Mouse (Mus musculus) limb, embryonic 15.5 days (tissue): Measurements from ENCODE around the gene Zfp14. TPM values are rescaled to one million over a fixed set of nuclear protein-coding genes. Genes with fewer than 3 reads are reported as not detected.
A peak's percentile ranks its signal among the peaks of the same experiment; 100 is the strongest.

Source experiments
- ATAC-seq: fragments of 200-750 bp; cut with Nextera tagmentation; 2 replicates; pipeline ENCODE4 v1.8.0; 2017; ENCODE audit warnings: low read depth, moderate TSS enrichment; ENCODE audit not compliant: insufficient number of reproducible peaks, low FRiP score, low TSS enrichment
- H3K27ac ChIP-seq: fragments of 300-500 bp; sonication (generic); 2 replicates; pipeline ENCODE4 v1.5.1; 2015; ENCODE audit warnings: moderate library complexity, mild to moderate bottlenecking, inconsistent platforms
- H3K27me3 ChIP-seq: fragments of 300-500 bp; sonication (generic); 2 replicates; pipeline ENCODE4 v1.6.1; 2015; ENCODE audit warnings: inconsistent platforms
- H3K36me3 ChIP-seq: fragments of 300-500 bp; sonication (generic); 2 replicates; pipeline ENCODE4 v1.6.1; 2015; ENCODE audit warnings: inconsistent platforms
- H3K4me1 ChIP-seq: fragments of 300-500 bp; sonication (generic); 2 replicates; pipeline ENCODE4 v1.6.1; 2015; ENCODE audit warnings: inconsistent platforms
- H3K4me2 ChIP-seq: fragments of 300-500 bp; sonication (generic); 2 replicates; pipeline ENCODE4 v1.6.1; 2015; ENCODE audit warnings: mild to moderate bottlenecking, inconsistent platforms
- H3K4me3 ChIP-seq: fragments of 300-500 bp; sonication (generic); 2 replicates; pipeline ENCODE4 v1.5.1; 2015; ENCODE audit warnings: mild to moderate bottlenecking, inconsistent platforms
- H3K9ac ChIP-seq: fragments of 300-500 bp; sonication (generic); 2 replicates; pipeline ENCODE4 v1.6.1; 2015; ENCODE audit warnings: inconsistent platforms
- H3K9me3 ChIP-seq: fragments of 300-500 bp; sonication (generic); 2 replicates; pipeline ENCODE4 v1.6.1; 2016; ENCODE audit warnings: inconsistent platforms
- WGBS: fragments of 180-500 bp; shearing (Covaris S2); methylation state at CpG from one replicate; pipeline ENCODE4 v1.1.7; 2015; 5-methylcytosine and 5-hydroxymethylcytosine counted together
- polyA plus RNA-seq: library from polyadenylated mRNA; unstranded; fragments of >200 nt; fragmentation: Nextera tagmentation; extraction: Ambion mirVana; gene quantifications from 2 replicates; pipeline ENCODE4 v1.2.1, GENCODE M21; 2015

The Zfp14 gene
- polyA plus RNA-seq, 1 experiment from 2014 or later: 5.7 TPM

DNA sequence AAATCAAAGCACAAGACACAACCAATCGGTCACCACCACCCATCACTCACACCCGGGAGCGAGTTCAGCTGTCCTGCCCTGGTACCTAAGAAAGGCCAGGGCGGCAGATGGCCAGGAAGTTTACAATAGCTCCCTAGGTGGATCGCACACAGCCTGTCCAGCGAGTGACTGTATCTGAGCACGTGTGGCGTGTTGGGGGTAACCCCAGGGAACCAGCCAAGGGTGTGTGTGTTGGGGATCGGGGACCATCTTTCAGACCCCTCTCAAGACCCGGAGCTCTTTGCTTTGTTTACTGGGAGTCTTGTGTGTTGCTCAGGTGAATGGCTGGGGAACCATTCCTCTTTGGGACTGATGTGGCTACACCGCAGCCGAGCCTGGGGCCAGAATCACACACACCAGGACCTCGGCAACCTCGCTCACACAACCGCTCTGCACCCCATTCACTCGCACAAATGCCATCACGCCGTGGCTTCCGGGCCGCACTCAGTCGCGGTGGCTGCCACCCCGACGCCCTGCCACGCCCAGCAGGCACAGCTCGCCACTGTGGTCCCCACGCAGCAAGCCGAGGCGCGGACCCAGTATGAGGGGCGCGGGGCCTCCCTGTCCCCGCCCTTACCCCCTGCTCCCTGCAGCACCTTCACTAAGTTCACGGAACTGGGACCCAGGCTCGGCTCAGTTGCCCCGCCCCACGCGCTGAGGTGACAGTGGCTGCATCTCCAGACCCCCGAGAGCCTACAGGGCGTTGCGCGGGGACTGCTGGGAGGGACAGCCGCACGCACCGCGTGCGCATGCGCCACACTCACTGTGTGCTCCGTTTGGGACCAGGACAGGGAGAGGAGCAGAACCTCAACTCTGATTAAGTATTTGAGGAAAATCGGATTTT, 21.2 kb upstream of the Zfp14 start, which contains the start of gene Zfp82:
Gene Zfp82 (minus strand): TSS at position 755 of the 883 bp plus-strand sequence.
- H3K27me3 ChIP-seq: no peaks in the 10 kb centered on the region
- peak within 1 kb of the TSS; percentile 93 for H3K4me2 ChIP-seq
- peak within 1 kb of the TSS; percentile 88 for H3K4me3 ChIP-seq
- WGBS: under 1% methylated on average over 50 of the region's 50 CpGs
- no peaks in the 10 kb centered on the region for H3K9me3 ChIP-seq
- H3K27ac ChIP-seq: peak within 1 kb of the TSS; percentile 84
- H3K4me1 ChIP-seq: 0 out of 2 replicates have a peak, but pooled peaks cover 3% of the 10 kb centered on the region
- ATAC-seq: peak; percentile 69
- peaks cover 22% of the 10 kb centered on the region for H3K36me3 ChIP-seq
- peak within 1 kb of the TSS; percentile 82 for H3K9ac ChIP-seq

DNA sequence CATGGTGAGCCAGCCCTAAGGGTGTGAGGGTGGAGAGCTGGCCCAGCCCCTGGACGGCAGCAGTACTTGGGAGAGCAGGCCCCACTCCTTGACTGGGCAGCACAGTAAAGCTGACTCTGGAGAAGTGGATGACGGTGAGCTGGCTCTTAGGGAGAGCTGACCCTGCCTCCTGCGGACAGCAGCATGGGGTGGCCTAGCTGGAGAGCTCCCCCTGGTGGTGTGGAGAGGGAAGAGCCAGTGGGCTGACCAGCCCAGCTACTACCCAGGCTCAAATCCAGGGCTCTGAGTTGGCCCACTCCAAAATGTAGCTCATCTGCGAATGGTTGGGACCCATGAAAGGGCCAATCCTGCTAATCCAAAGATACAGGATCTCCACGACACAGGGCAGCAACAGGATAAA, 13.4 kb upstream of the Zfp14 start:
- Histone ChIP-seq H3K4me3 (no peak overlapping the region), H3K36me3 (peaks cover 58% of the 10 kb centered on the region), H3K9ac (no peak overlapping the region), H3K4me2 (no peak overlapping the region), H3K27ac (no peak overlapping the region), H3K4me1 (no peaks in the 10 kb centered on the region), H3K27me3 (no peaks in the 10 kb centered on the region), H3K9me3 (no peaks in the 10 kb centered on the region)
- 84% methylated on average over 5 of the region's 5 CpGs for WGBS
- ATAC-seq: no peak

DNA sequence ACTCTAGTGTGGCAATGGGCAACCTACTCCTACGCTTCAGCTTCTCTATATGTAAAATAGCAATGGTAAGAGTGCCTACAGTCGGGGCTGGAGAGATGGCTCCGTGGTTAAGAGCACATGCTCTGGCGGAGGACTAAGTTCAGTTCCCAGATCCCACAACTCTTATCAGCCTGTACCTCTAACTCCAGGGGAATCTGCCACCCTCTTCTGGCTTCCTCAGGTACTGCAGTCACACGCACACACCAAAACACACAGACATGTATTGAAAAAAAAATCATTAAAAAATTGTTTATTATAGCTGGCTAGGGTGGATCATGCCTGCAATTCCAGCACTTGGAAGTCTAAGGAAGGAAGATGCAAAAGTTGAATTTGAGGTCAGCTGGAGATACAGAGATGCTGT, 11.3 kb upstream of the Zfp14 start:
- ATAC-seq: no peak
- no peak overlapping the region for H3K9ac ChIP-seq
- no peaks in the 10 kb centered on the region for H3K4me1 ChIP-seq
- H3K36me3 ChIP-seq: peaks cover 63% of the 10 kb centered on the region
- H3K4me2 ChIP-seq: no peak overlapping the region
- 89% methylated on average over 5 of the region's 5 CpGs for WGBS
- no peaks in the 10 kb centered on the region for H3K9me3 ChIP-seq
- no peaks in the 10 kb centered on the region for H3K27me3 ChIP-seq
- no peak overlapping the region for H3K27ac ChIP-seq
- H3K4me3 ChIP-seq: no peak overlapping the region

DNA sequence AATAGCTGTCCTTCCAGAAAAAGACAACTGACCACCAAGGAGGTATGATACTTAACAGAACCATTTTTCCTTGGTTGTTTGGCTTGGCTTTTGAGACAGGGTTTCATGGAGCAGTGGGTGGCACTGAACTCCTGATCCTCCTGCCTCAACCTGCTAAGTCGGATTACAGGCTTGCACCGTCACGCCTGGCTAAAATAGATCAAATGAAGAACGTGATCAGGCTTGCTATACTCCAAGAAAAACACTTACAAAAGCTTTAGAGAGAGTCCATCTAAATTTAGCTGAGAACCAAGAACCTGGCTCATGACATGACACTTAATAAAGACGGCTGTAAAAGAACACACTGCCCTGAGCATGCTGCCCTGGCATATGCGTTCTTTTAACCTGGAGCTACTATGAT, 9.2 kb upstream of the Zfp14 start:
- no peaks in the 10 kb centered on the region for H3K27me3 ChIP-seq
- H3K27ac ChIP-seq: 0 out of 2 replicates have a peak overlapping the region, but pooled peaks have one; percentile 2
- H3K36me3 ChIP-seq: peaks cover 74% of the 10 kb centered on the region
- H3K4me3 ChIP-seq: no peak overlapping the region
- H3K9ac ChIP-seq: no peak overlapping the region
- WGBS: 72% methylated on average over 6 of the region's 6 CpGs
- no peaks in the 10 kb centered on the region for H3K4me1 ChIP-seq
- H3K4me2 ChIP-seq: no peak overlapping the region
- ATAC-seq: no peak
- H3K9me3 ChIP-seq: no peaks in the 10 kb centered on the region

DNA sequence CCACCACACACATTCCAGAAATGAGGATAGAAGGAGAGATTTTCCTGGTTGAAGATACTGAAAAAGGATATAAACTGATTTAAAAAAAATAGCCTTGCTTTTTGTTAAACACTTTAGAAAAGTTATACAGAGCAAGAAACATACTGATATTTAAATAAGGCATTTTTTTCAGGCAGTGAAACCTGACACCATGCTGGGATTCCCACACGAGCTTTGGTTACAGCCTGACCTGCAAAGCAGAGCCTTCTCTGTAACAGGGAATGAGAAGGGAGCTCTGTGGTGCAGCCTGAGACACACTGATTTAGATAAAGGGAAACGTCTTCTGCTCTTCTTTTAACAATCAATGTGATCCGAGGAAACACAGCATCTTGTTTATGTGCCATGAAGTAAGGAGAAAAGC, 2.4 kb upstream of the Zfp14 start:
- 7% methylated on average over 3 of the region's 3 CpGs for WGBS
- H3K27me3 ChIP-seq: no peaks in the 10 kb centered on the region
- H3K27ac ChIP-seq: peak overlapping the region; percentile 22
- no peak overlapping the region for H3K4me3 ChIP-seq
- H3K4me2 ChIP-seq: no peak overlapping the region
- peaks cover 33% of the 10 kb centered on the region for H3K36me3 ChIP-seq
- H3K4me1 ChIP-seq: peaks cover 16% of the 10 kb centered on the region
- no peaks in the 10 kb centered on the region for H3K9me3 ChIP-seq
- ATAC-seq: no peak
- no peak overlapping the region for H3K9ac ChIP-seq

DNA sequence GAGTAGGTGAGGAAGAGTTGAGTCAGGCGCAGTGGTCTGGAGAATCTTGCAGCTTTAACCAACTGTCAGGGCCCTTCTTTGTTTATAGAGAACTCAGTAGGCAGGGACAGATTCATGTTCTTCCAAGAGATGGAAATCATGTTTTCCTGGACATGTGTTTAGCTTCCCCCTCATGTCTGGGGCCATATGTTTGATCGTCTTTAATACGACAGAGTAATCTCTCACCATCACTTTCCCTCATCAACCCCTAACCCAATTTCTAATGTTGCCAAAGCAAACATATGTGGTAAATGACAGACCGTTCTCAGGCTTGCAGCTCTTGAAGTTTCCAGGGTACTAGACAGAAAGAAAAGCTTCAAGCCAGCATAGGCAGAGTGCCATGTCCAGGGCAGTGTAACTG, 3.1 kb downstream of the Zfp14 start:
- Histone ChIP-seq H3K4me2 (no peak overlapping the region), H3K27ac (no peak overlapping the region), H3K9me3 (no peaks in the 10 kb centered on the region), H3K27me3 (no peaks in the 10 kb centered on the region), H3K4me1 (peaks cover 12% of the 10 kb centered on the region), H3K4me3 (no peak overlapping the region), H3K9ac (no peak overlapping the region), H3K36me3 (0 out of 2 replicates have a peak, but pooled peaks cover 5% of the 10 kb centered on the region)
- no peak for ATAC-seq
- WGBS: 89% methylated on average over 4 of the region's 4 CpGs

DNA sequence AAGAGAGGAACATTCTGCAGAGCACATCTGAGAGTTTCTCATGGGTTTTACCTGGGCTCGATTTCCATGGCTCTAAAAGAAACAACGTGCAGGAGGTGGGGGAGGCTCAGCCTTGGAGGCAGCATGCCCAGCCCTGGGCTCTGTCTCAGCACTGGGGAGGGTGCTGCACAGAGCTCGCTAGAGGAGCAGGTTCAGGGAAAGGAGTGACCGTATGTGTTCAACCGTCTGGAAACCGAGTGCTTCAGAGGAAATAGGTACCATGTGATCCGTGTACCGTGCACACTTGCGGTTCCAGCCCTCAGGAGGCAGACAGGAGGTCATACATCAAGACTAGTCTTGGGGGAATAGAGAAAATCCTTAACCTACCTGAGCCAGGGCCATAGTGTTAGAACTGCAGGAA, 6.8 kb downstream of the Zfp14 start:
- no peaks in the 10 kb centered on the region for H3K27me3 ChIP-seq
- no peaks in the 10 kb centered on the region for H3K9me3 ChIP-seq
- no peak overlapping the region for H3K27ac ChIP-seq
- H3K9ac ChIP-seq: no peak overlapping the region
- peaks cover 14% of the 10 kb centered on the region; the same call in 1 of the 2 replicates for H3K36me3 ChIP-seq
- H3K4me1 ChIP-seq: no peaks in the 10 kb centered on the region
- no peak overlapping the region for H3K4me2 ChIP-seq
- no peak overlapping the region for H3K4me3 ChIP-seq
- whole genome bisulfite sequencing: 39% methylated on average over 9 of the region's 9 CpGs
- ATAC-seq: no peak

DNA sequence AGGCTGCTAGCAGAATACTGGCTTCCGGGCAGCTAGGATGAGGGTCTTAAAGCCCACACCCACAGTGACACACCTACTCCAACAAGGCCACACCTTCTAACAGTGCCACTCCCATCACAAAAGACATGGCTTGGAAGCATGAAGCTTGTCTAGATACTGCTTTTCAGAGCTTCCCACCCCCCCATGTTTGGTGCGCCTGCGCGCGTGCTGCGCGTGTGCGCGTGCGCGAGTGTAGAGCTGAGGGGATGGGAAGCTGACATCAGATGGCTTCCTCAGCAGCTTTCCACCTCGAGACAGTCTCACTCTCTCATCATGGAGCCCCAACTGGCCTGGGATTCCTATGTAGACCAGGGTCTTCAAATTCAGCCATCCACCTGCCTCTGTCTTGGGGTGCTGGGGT, 16.8 kb downstream of the Zfp14 start:
- Histone ChIP-seq H3K27me3 (no peaks in the 10 kb centered on the region), H3K4me3 (no peak overlapping the region), H3K4me2 (no peak overlapping the region), H3K27ac (no peak overlapping the region), H3K9ac (no peak overlapping the region), H3K4me1 (no peaks in the 10 kb centered on the region), H3K36me3 (peaks cover 26% of the 10 kb centered on the region), H3K9me3 (no peaks in the 10 kb centered on the region)
- 92% methylated on average over 12 of the region's 12 CpGs for WGBS
- no peak for ATAC-seq

DNA sequence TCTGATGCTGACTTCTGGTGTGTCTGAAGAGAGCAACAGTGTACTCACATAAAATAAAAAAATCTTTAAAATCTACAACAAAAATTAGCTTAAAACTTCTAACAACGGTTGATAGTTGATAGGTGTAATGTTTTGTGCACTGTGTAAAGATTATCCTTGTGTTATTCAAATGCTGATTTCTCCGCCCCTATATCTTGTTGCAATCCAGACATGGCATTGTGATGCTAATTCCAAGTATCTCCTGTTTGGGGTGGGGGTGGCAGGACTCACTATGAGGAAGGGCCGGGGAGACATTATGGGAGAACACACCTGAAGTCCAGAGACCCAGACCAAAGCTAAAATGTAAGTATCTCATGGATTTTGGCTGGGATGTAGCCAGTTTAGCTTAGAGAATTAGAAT, 19.8 kb downstream of the Zfp14 start:
- Histone ChIP-seq H3K27me3 (no peaks in the 10 kb centered on the region), H3K27ac (no peak overlapping the region), H3K36me3 (peaks cover 15% of the 10 kb centered on the region), H3K9me3 (no peaks in the 10 kb centered on the region), H3K4me2 (no peak overlapping the region), H3K4me1 (no peaks in the 10 kb centered on the region), H3K9ac (no peak overlapping the region), H3K4me3 (no peak overlapping the region)
- no peak for ATAC-seq
- WGBS: 83% methylated on average over 3 of the region's 3 CpGs

DNA sequence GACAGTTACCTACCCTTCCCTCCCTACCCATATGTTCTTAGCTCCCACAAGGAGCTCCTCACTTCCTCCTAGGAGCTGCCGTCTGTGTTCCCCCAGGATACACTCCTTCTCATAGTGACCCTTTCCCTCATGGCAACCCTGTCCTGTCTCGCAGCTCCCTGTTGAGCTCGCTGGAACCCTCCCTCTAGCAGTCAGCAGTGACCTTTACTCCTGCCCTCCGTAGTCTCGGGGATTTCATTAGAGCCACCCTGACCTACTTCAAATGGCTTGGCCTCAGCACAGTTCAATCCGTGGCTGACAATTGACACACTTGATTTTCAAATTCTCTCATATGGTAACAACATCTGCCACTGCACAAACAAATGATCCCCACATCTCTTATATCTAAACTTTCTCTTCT, 20.5 kb downstream of the Zfp14 start:
- Histone ChIP-seq H3K27me3 (no peaks in the 10 kb centered on the region), H3K4me2 (no peak overlapping the region), H3K36me3 (peaks cover 18% of the 10 kb centered on the region), H3K9ac (no peak overlapping the region), H3K27ac (no peak overlapping the region), H3K9me3 (no peaks in the 10 kb centered on the region), H3K4me1 (no peaks in the 10 kb centered on the region), H3K4me3 (no peak overlapping the region)
- WGBS: 23% methylated on average over 6 of the region's 6 CpGs
- ATAC-seq: no peak

DNA sequence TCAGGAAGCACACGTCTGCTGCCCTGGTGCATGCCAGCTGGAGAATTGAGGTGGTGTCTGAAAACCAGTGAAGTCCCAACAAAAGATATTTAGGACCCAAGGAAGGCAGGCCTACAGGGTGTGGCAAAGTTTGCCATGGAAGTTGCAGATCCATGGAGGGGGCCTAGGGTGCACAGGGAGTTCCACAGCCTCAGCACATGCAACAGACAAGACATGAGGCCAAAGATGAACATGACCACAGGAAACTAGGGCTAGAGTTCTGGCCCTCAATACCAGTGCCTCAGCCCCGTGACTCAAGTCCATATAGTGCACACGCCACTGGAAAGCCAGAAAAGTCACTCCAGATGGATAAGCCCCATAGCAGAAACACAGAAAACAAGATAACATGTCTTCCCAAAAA, 22.6 kb downstream of the Zfp14 start:
- WGBS: 92% methylated on average over 3 of the region's 3 CpGs
- peaks cover 36% of the 10 kb centered on the region for H3K36me3 ChIP-seq
- H3K9ac ChIP-seq: no peak overlapping the region
- H3K4me3 ChIP-seq: no peak overlapping the region
- H3K4me2 ChIP-seq: no peak overlapping the region
- H3K9me3 ChIP-seq: no peaks in the 10 kb centered on the region
- no peak for ATAC-seq
- H3K27ac ChIP-seq: no peak overlapping the region
- no peaks in the 10 kb centered on the region for H3K4me1 ChIP-seq
- no peaks in the 10 kb centered on the region for H3K27me3 ChIP-seq

DNA sequence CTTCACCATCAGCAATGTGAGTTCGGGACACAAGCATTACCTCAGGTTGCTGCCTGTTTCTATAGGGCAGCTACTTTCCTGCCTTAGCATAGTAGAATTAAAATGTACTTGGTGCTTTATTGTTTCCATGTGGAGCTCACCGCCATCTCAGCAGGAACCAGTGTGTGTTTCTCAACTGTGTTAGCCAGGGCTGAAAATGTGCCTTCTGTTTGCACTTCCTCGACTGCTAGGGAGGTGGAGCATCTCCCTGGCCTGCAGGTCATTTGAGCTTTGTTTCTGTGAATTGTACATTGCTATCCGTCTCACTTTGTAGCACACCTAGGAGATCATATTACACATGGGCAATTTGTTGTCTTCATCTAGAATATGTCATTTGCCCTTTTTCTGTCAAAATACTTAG, 23.8 kb downstream of the Zfp14 start:
- H3K4me2 ChIP-seq: no peak overlapping the region
- H3K9ac ChIP-seq: no peak overlapping the region
- peaks cover 49% of the 10 kb centered on the region for H3K36me3 ChIP-seq
- no peak for ATAC-seq
- no peaks in the 10 kb centered on the region for H3K27me3 ChIP-seq
- no peaks in the 10 kb centered on the region for H3K4me1 ChIP-seq
- H3K9me3 ChIP-seq: no peaks in the 10 kb centered on the region
- 32% methylated on average over 4 of the region's 4 CpGs for WGBS
- H3K4me3 ChIP-seq: no peak overlapping the region
- H3K27ac ChIP-seq: no peak overlapping the region
